Mouse (Mus musculus) layer of hippocampus, postnatal 25 days (tissue): ENCODE measurements around the gene Macrod2. TPM values are rescaled to one million over a fixed set of nuclear protein-coding genes. Genes with fewer than 3 reads are reported as not detected.

Experiments
- DNase-seq, 2 experiments: peaks; one replicate each; pipeline ENCODE4 v3.0.0; 2022; ENCODE audit warnings: mixed read lengths in 2 of 2, low spot score in 1 of 2; ENCODE audit errors: extremely low spot score in 1 of 2
- total RNA-seq, 2 experiments: library from RNA; stranded (reverse); gene quantifications; 2 replicates each; pipeline ENCODE4 v1.2.3; 2021

The Macrod2 gene
- total RNA-seq, 2 experiments from 2014 or later, result 47.1 to 47.2 TPM

- DNase-seq, result no peak
Measured at GRCm38 (mm10) chr2:141022971-141023370, 627.9 kb downstream of the Macrod2 start.

- no peak for DNase-seq
Measured at GRCm38 (mm10) chr2:141023916-141024315, 628.8 kb downstream of the Macrod2 start.

- no peak for DNase-seq
Measured at GRCm38 (mm10) chr2:141024316-141025043, 629.4 kb downstream of the Macrod2 start.

GRCm38 (mm10) chr2:141056685-141057454, 661.8 kb downstream of the Macrod2 start:
- no peak for DNase-seq

GRCm38 (mm10) chr2:141057455-141057833, 662.3 kb downstream of the Macrod2 start:
- DNase-seq, result no peak

GRCm38 (mm10) chr2:141073981-141074855, 679.1 kb downstream of the Macrod2 start:
- no peak for DNase-seq

GRCm38 (mm10) chr2:141078221-141078620, 683.1 kb downstream of the Macrod2 start:
- DNase-seq, result no peak

- no peak for DNase-seq
Measured at GRCm38 (mm10) chr2:141091320-141091719, 696.2 kb downstream of the Macrod2 start.

- DNase-seq, result no peak
Measured at GRCm38 (mm10) chr2:141117579-141117978, 722.5 kb downstream of the Macrod2 start.

GRCm38 (mm10) chr2:141123875-141124274, 728.8 kb downstream of the Macrod2 start:
- no peak for DNase-seq

- DNase-seq, result no peak
Measured at GRCm38 (mm10) chr2:141125638-141126037, 730.5 kb downstream of the Macrod2 start.

GRCm38 (mm10) chr2:141142266-141142665, 747.2 kb downstream of the Macrod2 start:
- DNase-seq, result no peak

GRCm38 (mm10) chr2:141152011-141152772, 757.1 kb downstream of the Macrod2 start:
- DNase-seq, result no peak

- DNase-seq, result no peak
Measured at GRCm38 (mm10) chr2:141155972-141156371, 760.9 kb downstream of the Macrod2 start.

- no peak for DNase-seq
Measured at GRCm38 (mm10) chr2:141156979-141157593, 762.0 kb downstream of the Macrod2 start.

GRCm38 (mm10) chr2:141158161-141158560, 763.1 kb downstream of the Macrod2 start:
- no peak for DNase-seq

GRCm38 (mm10) chr2:141163918-141164317, 768.8 kb downstream of the Macrod2 start:
- DNase-seq, result no peak

GRCm38 (mm10) chr2:141169586-141169985, 774.5 kb downstream of the Macrod2 start:
- no peak for DNase-seq

- DNase-seq, result no peak
Measured at GRCm38 (mm10) chr2:141173167-141173566, 778.1 kb downstream of the Macrod2 start.

GRCm38 (mm10) chr2:141173607-141174006, 778.5 kb downstream of the Macrod2 start:
- no peak for DNase-seq
